8 mouse cellular contexts compared by ENCODE assay signal in genomic region chr2:60698155-60698554, GRCm38 (mm10). TPM values are rescaled to one million over a fixed set of nuclear protein-coding genes. Genes with fewer than 3 reads are reported as not detected.
DNase-seq lines count a peak whose midpoint lies in the region; ATAC-seq lines count a peak whose summit lies in the region.

No protein-coding gene starts in this region.

- H3K9me3 ChIP-seq in embryonic facial prominence, embryonic 12.5 days, result no peaks in the 10 kb centered on the region

- no peak overlapping the region for H3K4me3 ChIP-seq in embryonic facial prominence, embryonic 12.5 days

- ATAC-seq in embryonic facial prominence, embryonic 12.5 days (ENCODE audit: insufficient number of reproducible peaks, insufficient read depth, low FRiP score, low TSS enrichment), result peak; percentile 8; the same call in 1 of the 2 replicates

- intact Hi-C loops in gastrocnemius, postnatal 36 days (cut with DNase I), result no loop called here
- intact Hi-C loops in left cerebral cortex, postnatal 14 days (cut with DNase I), result no loop called here

- no peak overlapping the region for H3K9ac ChIP-seq in embryonic facial prominence, embryonic 12.5 days

- 35% methylated on average over 1 of the region's 1 CpGs for WGBS in embryonic facial prominence, embryonic 12.5 days

- H3K27me3 ChIP-seq in embryonic facial prominence, embryonic 12.5 days, result no peaks in the 10 kb centered on the region

- H3K36me3 ChIP-seq in embryonic facial prominence, embryonic 12.5 days, result no peaks in the 10 kb centered on the region

- H3K4me1 ChIP-seq in embryonic facial prominence, embryonic 12.5 days, result peaks cover 13% of the 10 kb centered on the region

- peak overlapping the region; percentile 59; the same call in 1 of the 2 replicates for H3K27ac ChIP-seq in embryonic facial prominence, embryonic 12.5 days

- H3K4me2 ChIP-seq in embryonic facial prominence, embryonic 12.5 days (replicated peaks), result no peak overlapping the region

- DNase-seq in gastrocnemius, adult 18-20 months (ENCODE audit: low spot score), result peak; percentile 60
- DNase-seq in gastrocnemius, postnatal 36 days, result no peak
- peak; percentile 68 to 86 for DNase-seq in kidney, adult 8-10 months
- peak; percentile 49 to 82 for DNase-seq in lung, postnatal 4 days
- DNase-seq in layer of hippocampus, adult 8-10 months (ENCODE audit: low spot score in 2 of 2), result no peak
- DNase-seq in layer of hippocampus, adult 9-11 months, result no peak
- no peak for DNase-seq in left cerebral cortex, postnatal 14 days (ENCODE audit: low spot score in 2 of 2)

RNA-seq across cellular contexts. Expression of gene Itgb6, which starts 24.3 kb away (rescaled TPM):
- total RNA-seq in gastrocnemius, adult 18-20 months (2021), result 10 to 100 TPM; 38.3 to 44.0 TPM
- total RNA-seq in gastrocnemius, postnatal 36 days (2021), result 10 to 100 TPM; 20.3 to 21.7 TPM
- polyA plus RNA-seq in embryonic facial prominence, embryonic 12.5 days (2016; fragmentation: Nextera tagmentation; extraction: Ambion mirVana), result 2.0 and 2.5 TPM in 2 replicates
- under 1 TPM in 1 of 4 experiments, not detected in 3; 0.11 TPM for total RNA-seq in layer of hippocampus, adult 8-10 months (2022)
- under 1 TPM; 0.18 to 0.21 TPM for total RNA-seq in left cerebral cortex, postnatal 14 days (2021)

Comparison
In these comparisons a context has a peak if more than half of its experiments do, and no peak if none do; other contexts are left out.
1. DNase-seq: peak in gastrocnemius, adult 18-20 months (single experiment), kidney, adult 8-10 months (2 of 2) and lung, postnatal 4 days (2 of 2); none in gastrocnemius, postnatal 36 days (0 of 2), layer of hippocampus, adult 8-10 months (0 of 2), layer of hippocampus, adult 9-11 months (single experiment) and left cerebral cortex, postnatal 14 days (0 of 2).
2. RNA of gene Itgb6, which starts 24.3 kb away (total RNA-seq): 38.3 to 44.0 TPM in gastrocnemius, adult 18-20 months and 20.3 to 21.7 TPM in gastrocnemius, postnatal 36 days; 0.18 to 0.21 TPM in left cerebral cortex, postnatal 14 days and 0.11 TPM in layer of hippocampus, adult 8-10 months; every median in the first group is over 10 times any median in the second.